Mouse (Mus musculus): Measurements from ENCODE around the gene Cryz.

- no peak for TF ChIP-seq CTCF (IDR thresholded peaks at IDR 0.05; ENCODE audit: low read depth, low read length)
- no peak for TF ChIP-seq POLR2A (IDR thresholded peaks at IDR 0.05; ENCODE audit: insufficient read depth, low read length)
These were observed 5.6 kb downstream of the Cryz start for GRCm38 (mm10) chr3:154602141-154602540.
